ENCODE assay signal across 17 mouse cellular contexts in genomic region chr3:141943317-141943742, GRCm38 (mm10).
DNase-seq lines count a peak whose midpoint lies in the region; ATAC-seq lines count a peak whose summit lies in the region.
"Had no signal": no experiment of that assay in that cellular context is flagged by ENCODE, and none has a peak within 500 bp of the region (broad histone marks: within the 10 kb centered on the region; RNA-seq: fewer than 3 reads in every experiment).

No protein-coding gene starts in this region.

- no peak overlapping the region for H3K4me3 ChIP-seq in midbrain, embryonic 11.5 days (ENCODE audit: low read depth, low read length)
- H3K4me3 ChIP-seq in midbrain, embryonic 16.5 days (ENCODE audit: low read depth, low read length) = no peak overlapping the region
- no peak overlapping the region for H3K4me3 ChIP-seq in embryonic facial prominence, embryonic 12.5 days
- H3K4me3 ChIP-seq in forebrain, embryonic 14.5 days (ENCODE audit: low read depth, low read length) = no peak overlapping the region
- H3K4me3 ChIP-seq: heart, embryonic 13.5 days; hindbrain, embryonic 15.5 days had no signal

- no peaks in the 10 kb centered on the region for H3K4me1 ChIP-seq in midbrain, embryonic 11.5 days (ENCODE audit: control insufficient read depth, insufficient read depth, low read length)
- no peaks in the 10 kb centered on the region for H3K4me1 ChIP-seq in midbrain, embryonic 16.5 days (ENCODE audit: control insufficient read depth, insufficient read depth, low read length)
- H3K4me1 ChIP-seq in embryonic facial prominence, embryonic 12.5 days = no peaks in the 10 kb centered on the region
- peaks cover 8% of the 10 kb centered on the region; the same call in 1 of the 2 replicates for H3K4me1 ChIP-seq in forebrain, embryonic 14.5 days (ENCODE audit: control insufficient read depth, insufficient read depth, low read length)
- H3K4me1 ChIP-seq: heart, embryonic 13.5 days; hindbrain, embryonic 15.5 days had no signal

- WGBS in midbrain, embryonic 11.5 days = 55% methylated on average over 3 of the region's 3 CpGs
- WGBS in midbrain, embryonic 16.5 days = 25% methylated on average over 3 of the region's 3 CpGs
- WGBS in embryonic facial prominence, embryonic 12.5 days = 55% methylated on average over 3 of the region's 3 CpGs
- WGBS in forebrain, embryonic 14.5 days = 4% methylated on average over 3 of the region's 3 CpGs

- peak; percentile 78 for DNase-seq in midbrain, embryonic 11.5 days (ENCODE audit: low spot score, missing footprints)
- peak; percentile 77 for DNase-seq in forebrain, embryonic 14.5 days (ENCODE audit: low spot score)
- peak; percentile 89 for DNase-seq in retina, postnatal 1 day
- DNase-seq in kidney, adult 11 months = no peak
- DNase-seq in thymus, postnatal 14 days = no peak
- DNase-seq: adrenal gland, postnatal 10 days; cerebellum, adult 2 months; cerebellum, postnatal 10 days; gastrocnemius, postnatal 36 days; heart, adult 11 months; heart, postnatal 36 days; kidney, adult 9 months had no signal

- H3K9me3 ChIP-seq in midbrain, embryonic 11.5 days (ENCODE audit: control insufficient read depth, low read length) = no peaks in the 10 kb centered on the region
- no peaks in the 10 kb centered on the region for H3K9me3 ChIP-seq in midbrain, embryonic 16.5 days (replicated peaks; ENCODE audit: control insufficient read depth, low read length, poor library complexity, severe bottlenecking)
- no peaks in the 10 kb centered on the region for H3K9me3 ChIP-seq in embryonic facial prominence, embryonic 12.5 days
- no peaks in the 10 kb centered on the region for H3K9me3 ChIP-seq in forebrain, embryonic 14.5 days (replicated peaks; ENCODE audit: control insufficient read depth, low read length)
- H3K9me3 ChIP-seq: heart, embryonic 13.5 days; hindbrain, embryonic 15.5 days had no signal

- H3K4me2 ChIP-seq in midbrain, embryonic 11.5 days = no peak overlapping the region
- no peak overlapping the region for H3K4me2 ChIP-seq in midbrain, embryonic 16.5 days (ENCODE audit: low read length)
- H3K4me2 ChIP-seq in embryonic facial prominence, embryonic 12.5 days (replicated peaks) = no peak overlapping the region
- no peak overlapping the region for H3K4me2 ChIP-seq in forebrain, embryonic 14.5 days (ENCODE audit: low read length)
- H3K4me2 ChIP-seq: heart, embryonic 13.5 days; hindbrain, embryonic 15.5 days had no signal

- no peaks in the 10 kb centered on the region for H3K36me3 ChIP-seq in midbrain, embryonic 11.5 days (ENCODE audit: control insufficient read depth, insufficient read depth, low read length)
- H3K36me3 ChIP-seq in midbrain, embryonic 16.5 days (ENCODE audit: control insufficient read depth, insufficient read depth, low read length) = no peaks in the 10 kb centered on the region
- H3K36me3 ChIP-seq in embryonic facial prominence, embryonic 12.5 days = no peaks in the 10 kb centered on the region
- no peaks in the 10 kb centered on the region for H3K36me3 ChIP-seq in forebrain, embryonic 14.5 days (ENCODE audit: control insufficient read depth, insufficient read depth, low read length)
- H3K36me3 ChIP-seq: heart, embryonic 13.5 days; hindbrain, embryonic 15.5 days had no signal

- H3K27ac ChIP-seq in midbrain, embryonic 11.5 days (ENCODE audit: low read depth, low read length) = no peak overlapping the region
- no peak overlapping the region for H3K27ac ChIP-seq in midbrain, embryonic 16.5 days (ENCODE audit: low read length)
- no peak overlapping the region for H3K27ac ChIP-seq in embryonic facial prominence, embryonic 12.5 days
- no peak overlapping the region for H3K27ac ChIP-seq in forebrain, embryonic 14.5 days (ENCODE audit: low read depth, low read length)
- H3K27ac ChIP-seq: heart, embryonic 13.5 days; hindbrain, embryonic 15.5 days had no signal

- H3K27me3 ChIP-seq in midbrain, embryonic 11.5 days (ENCODE audit: control insufficient read depth, insufficient read depth, low read length) = no peaks in the 10 kb centered on the region
- no peaks in the 10 kb centered on the region for H3K27me3 ChIP-seq in midbrain, embryonic 16.5 days (ENCODE audit: control insufficient read depth, insufficient read depth, low read depth, low read length)
- no peaks in the 10 kb centered on the region for H3K27me3 ChIP-seq in embryonic facial prominence, embryonic 12.5 days
- H3K27me3 ChIP-seq in forebrain, embryonic 14.5 days (replicated peaks; ENCODE audit: control insufficient read depth, insufficient read depth, low read length) = no peaks in the 10 kb centered on the region
- H3K27me3 ChIP-seq: heart, embryonic 13.5 days; hindbrain, embryonic 15.5 days had no signal

- ATAC-seq in midbrain, embryonic 11.5 days (ENCODE audit: low FRiP score) = no peak
- no peak for ATAC-seq in midbrain, embryonic 16.5 days
- ATAC-seq in embryonic facial prominence, embryonic 12.5 days (ENCODE audit: insufficient number of reproducible peaks, insufficient read depth, low FRiP score, low TSS enrichment) = 0 out of 2 replicates have a peak, but pooled peaks have one; percentile 28
- peak; percentile 89 for ATAC-seq in forebrain, embryonic 14.5 days
- ATAC-seq: intestine, embryonic 16.5 days had no signal

- no peak overlapping the region for H3K9ac ChIP-seq in midbrain, embryonic 11.5 days (ENCODE audit: low read length)
- no peak overlapping the region for H3K9ac ChIP-seq in midbrain, embryonic 16.5 days (ENCODE audit: low read depth, low read length)
- no peak overlapping the region for H3K9ac ChIP-seq in embryonic facial prominence, embryonic 12.5 days
- no peak overlapping the region for H3K9ac ChIP-seq in forebrain, embryonic 14.5 days (ENCODE audit: low read length)
- H3K9ac ChIP-seq: heart, embryonic 13.5 days; hindbrain, embryonic 15.5 days had no signal

Comparison
In these comparisons a context has a peak if more than half of its experiments do, and no peak if none do; other contexts are left out.
1. ATAC-seq: peak in embryonic facial prominence, embryonic 12.5 days (single experiment) and forebrain, embryonic 14.5 days (single experiment); none in midbrain, embryonic 11.5 days (single experiment) and midbrain, embryonic 16.5 days (single experiment).
2. DNase-seq: peak in midbrain, embryonic 11.5 days (single experiment), forebrain, embryonic 14.5 days (single experiment) and retina, postnatal 1 day (single experiment); none in kidney, adult 11 months (single experiment) and thymus, postnatal 14 days (single experiment).